Mouse (Mus musculus) urinary bladder, postnatal 10 days (tissue): Measurements from ENCODE around the gene Olfr1469.
"Not testable (repeated sequence)": the region's sequence is repeated elsewhere in the genome, so short reads cannot be mapped to it uniquely, and the experiment has no call there.

Experiments used
- DNase-seq: peaks from one replicate; pipeline ENCODE4 v3.0.0; 2022; ENCODE audit warnings: low spot score

Olfr1469 gene

GRCm38 (mm10) chr19:13407549-13407948, at the start of gene Olfr1469:
Gene Olfr1469, plus strand, starts transcription at chr19:13407849.
- DNase-seq = no peak

- no peak for DNase-seq
These were observed 45.7 kb upstream of the Olfr1469 start, which contains the start of gene Olfr1467 for GRCm38 (mm10) chr19:13361936-13362335. Gene Olfr1467, plus strand, starts transcription at chr19:13362236.

GRCm38 (mm10) chr19:13443109-13443508, 35.5 kb downstream of the Olfr1469 start, which contains the start of gene Olfr1471:
Gene Olfr1471, plus strand, starts transcription at chr19:13443409.
- not testable (repeated sequence) for DNase-seq

GRCm38 (mm10) chr19:13455986-13456385, 48.3 kb downstream of the Olfr1469 start, which contains the start of gene Olfr1472:
Gene Olfr1472, minus strand, starts transcription at chr19:13456086.
- DNase-seq = no peak
